Mouse (Mus musculus): ENCODE results near the gene Amotl2. TPM values are rescaled to one million over a fixed set of nuclear protein-coding genes. Genes with fewer than 3 reads are reported as not detected.

The Amotl2 gene
- polyA plus RNA-seq, 1 experiment: 67.2 TPM

- TF ChIP-seq USF1 (IDR thresholded peaks at IDR 0.05; ENCODE audit: low read depth) (no peak), TCF12 (IDR thresholded peaks at IDR 0.05; ENCODE audit: insufficient read depth, poor library complexity, severe bottlenecking) (no peak), TCF3 (IDR thresholded peaks at IDR 0.05; ENCODE audit: insufficient read length, low read depth) (no peak), REST (IDR thresholded peaks at IDR 0.05; ENCODE audit: insufficient read depth, insufficient read length) (no peak), POLR2AphosphoS2 (IDR thresholded peaks at IDR 0.05; ENCODE audit: insufficient read length, low read depth) (no peak), MAX (IDR thresholded peaks at IDR 0.05; ENCODE audit: low read depth) (no peak), SRF (IDR thresholded peaks at IDR 0.05; ENCODE audit: control insufficient read depth, insufficient read length, low read depth) (no peak), CEBPB (IDR thresholded peaks at IDR 0.05; ENCODE audit: insufficient read depth, poor library complexity, severe bottlenecking) (no peak), MYOD1 (IDR thresholded peaks at IDR 0.05; ENCODE audit: control insufficient read depth in 1 of 3, insufficient read length in 2 of 3, low read depth in 2 of 3) (no peak), POLR2A (IDR thresholded peaks at IDR 0.05; ENCODE audit: insufficient read length, low read depth) (no peak), E2F4 (IDR thresholded peaks at IDR 0.05; ENCODE audit: insufficient read depth) (no peak), MYOG (IDR thresholded peaks at IDR 0.05; ENCODE audit: control insufficient read depth in 1 of 3, insufficient read depth in 1 of 3, insufficient read length in 2 of 3, low read depth in 2 of 3) (no peak)
- Histone ChIP-seq H3K4me2 (ENCODE audit: low read depth) (peak overlapping the region; percentile 46), H3K36me3 (ENCODE audit: control insufficient read depth, insufficient read depth) (peaks cover 57% of the 10 kb centered on the region), H3K4me3 (no peak overlapping the region), H3ac (ENCODE audit: control insufficient read depth, insufficient read length) (no peak overlapping the region), H3K79me2 (ENCODE audit: control insufficient read depth, insufficient read depth) (peaks cover 14% of the 10 kb centered on the region), H3K27me3 (ENCODE audit: control insufficient read depth, insufficient read depth, insufficient read length) (no peaks in the 10 kb centered on the region)
Measured at GRCm38 (mm10) chr9:102731574-102732175, 15.2 kb downstream of the Amotl2 start.

GRCm38 (mm10) chr9:102732326-102732865 lies 15.9 kb downstream of the Amotl2 start:
- Histone ChIP-seq H3K4me2 (ENCODE audit: low read depth) (no peak overlapping the region), H3ac (ENCODE audit: control insufficient read depth, insufficient read length) (no peak overlapping the region), H3K27me3 (ENCODE audit: control insufficient read depth, insufficient read depth, insufficient read length) (no peaks in the 10 kb centered on the region), H3K36me3 (ENCODE audit: control insufficient read depth, insufficient read depth) (peaks cover 50% of the 10 kb centered on the region), H3K4me3 (no peak overlapping the region), H3K79me2 (ENCODE audit: control insufficient read depth, insufficient read depth) (peaks cover 7% of the 10 kb centered on the region)
- TF ChIP-seq POLR2AphosphoS2 (IDR thresholded peaks at IDR 0.05; ENCODE audit: insufficient read length, low read depth): peak; percentile 18
- no peak for TF ChIP-seq MAX (IDR thresholded peaks at IDR 0.05; ENCODE audit: low read depth)

- peaks cover 39% of the 10 kb centered on the region for H3K36me3 ChIP-seq (ENCODE audit: control insufficient read depth, insufficient read depth)
- no peak overlapping the region for H3K4me3 ChIP-seq
- no peaks in the 10 kb centered on the region for H3K79me2 ChIP-seq (ENCODE audit: control insufficient read depth, insufficient read depth)
- H3K27me3 ChIP-seq (ENCODE audit: control insufficient read depth, insufficient read depth, insufficient read length): no peaks in the 10 kb centered on the region
- H3K4me2 ChIP-seq (ENCODE audit: low read depth): no peak overlapping the region
- no peak overlapping the region for H3ac ChIP-seq (ENCODE audit: control insufficient read depth, insufficient read length)
- TF ChIP-seq POLR2AphosphoS2 (IDR thresholded peaks at IDR 0.05; ENCODE audit: insufficient read length, low read depth) (peak; percentile 70), TCF12 (IDR thresholded peaks at IDR 0.05; ENCODE audit: insufficient read depth, poor library complexity, severe bottlenecking) (no peak)
Measured at GRCm38 (mm10) chr9:102733459-102733858, 17.0 kb downstream of the Amotl2 start.

- peaks cover 32% of the 10 kb centered on the region for H3K36me3 ChIP-seq (ENCODE audit: control insufficient read depth, insufficient read depth)
- no peak overlapping the region for H3ac ChIP-seq (ENCODE audit: control insufficient read depth, insufficient read length)
- TF ChIP-seq MYOD1 (IDR thresholded peaks at IDR 0.05; ENCODE audit: control insufficient read depth in 1 of 3, insufficient read length in 2 of 3, low read depth in 2 of 3) (peak in 1 of 3 experiments; percentile 34), TCF3 (IDR thresholded peaks at IDR 0.05; ENCODE audit: insufficient read length, low read depth) (no peak), MYOG (IDR thresholded peaks at IDR 0.05; ENCODE audit: control insufficient read depth in 1 of 3, insufficient read depth in 1 of 3, insufficient read length in 2 of 3, low read depth in 2 of 3) (peak in 1 of 3 experiments; percentile 30), TCF12 (IDR thresholded peaks at IDR 0.05; ENCODE audit: insufficient read depth, poor library complexity, severe bottlenecking) (no peak), POLR2AphosphoS2 (IDR thresholded peaks at IDR 0.05; ENCODE audit: insufficient read length, low read depth) (peak; percentile 75), REST (IDR thresholded peaks at IDR 0.05; ENCODE audit: insufficient read depth, insufficient read length) (no peak), USF1 (IDR thresholded peaks at IDR 0.05; ENCODE audit: low read depth) (no peak), CEBPB (IDR thresholded peaks at IDR 0.05; ENCODE audit: insufficient read depth, poor library complexity, severe bottlenecking) (no peak), POLR2A (IDR thresholded peaks at IDR 0.05; ENCODE audit: insufficient read length, low read depth) (no peak), SRF (IDR thresholded peaks at IDR 0.05; ENCODE audit: control insufficient read depth, insufficient read length, low read depth) (no peak), MAX (IDR thresholded peaks at IDR 0.05; ENCODE audit: low read depth) (no peak), E2F4 (IDR thresholded peaks at IDR 0.05; ENCODE audit: insufficient read depth) (no peak)
Measured at GRCm38 (mm10) chr9:102733999-102734738, 17.7 kb downstream of the Amotl2 start.

GRCm38 (mm10) chr9:102734739-102735075 lies 18.2 kb downstream of the Amotl2 start:
- TF ChIP-seq MYOD1 (IDR thresholded peaks at IDR 0.05; ENCODE audit: control insufficient read depth in 1 of 3, insufficient read length in 2 of 3, low read depth in 2 of 3): no peak
- Histone ChIP-seq H3K4me3 (no peak overlapping the region), H3K36me3 (ENCODE audit: control insufficient read depth, insufficient read depth) (peaks cover 32% of the 10 kb centered on the region), H3ac (ENCODE audit: control insufficient read depth, insufficient read length) (no peak overlapping the region), H3K79me2 (ENCODE audit: control insufficient read depth, insufficient read depth) (no peaks in the 10 kb centered on the region), H3K27me3 (ENCODE audit: control insufficient read depth, insufficient read depth, insufficient read length) (no peaks in the 10 kb centered on the region), H3K4me2 (ENCODE audit: low read depth) (no peak overlapping the region)

More at GRCm38 (mm10) chr9:102733999-102734738, 17.7 kb downstream of the Amotl2 start:
- Histone ChIP-seq H3K27me3 (ENCODE audit: control insufficient read depth, insufficient read depth, insufficient read length) (no peaks in the 10 kb centered on the region), H3K79me2 (ENCODE audit: control insufficient read depth, insufficient read depth) (no peaks in the 10 kb centered on the region), H3K4me3 (no peak overlapping the region), H3K4me2 (ENCODE audit: low read depth) (no peak overlapping the region)

All from myocyte (in vitro differentiated cells).